Mouse (Mus musculus) small intestine, adult 2 months (tissue): Measurements from ENCODE around the gene Tcl1b3. TPM values are rescaled to one million over a fixed set of nuclear protein-coding genes. Genes with fewer than 3 reads are reported as not detected.

Experiments
- H3K27ac ChIP-seq: fragments of 200-500 bp; 2 replicates; pipeline ENCODE4 v1.5.1; 2012; ENCODE audit warnings: low read depth, low read length, control low read depth, inconsistent platforms; ENCODE audit not compliant: insufficient read depth
- H3K27me3 ChIP-seq: fragments of 200-500 bp; 2 replicates; pipeline ENCODE4 v1.6.1; 2012; ENCODE audit warnings: mild to moderate bottlenecking, moderate library complexity, low read length, inconsistent platforms; ENCODE audit not compliant: control insufficient read depth, insufficient read depth
- H3K36me3 ChIP-seq: fragments of 200-500 bp; 2 replicates; pipeline ENCODE4 v1.6.1; 2012; ENCODE audit warnings: mild to moderate bottlenecking, low read length, control low read depth, inconsistent platforms; ENCODE audit not compliant: control insufficient read depth, insufficient read depth
- H3K4me1 ChIP-seq: fragments of 200-500 bp; 2 replicates; pipeline ENCODE4 v1.6.1; 2012; ENCODE audit warnings: low read length, inconsistent platforms, mixed read lengths; ENCODE audit not compliant: control insufficient read depth, insufficient read depth, insufficient read length
- H3K4me3 ChIP-seq: fragments of 200-500 bp; 2 replicates; pipeline ENCODE4 v1.5.1; 2012; ENCODE audit warnings: low read depth, mild to moderate bottlenecking, control low read depth, inconsistent platforms, low read length, moderate library complexity
- CTCF ChIP-seq: fragments of 200-500 bp; IDR thresholded peaks from 2 replicates; pipeline ENCODE4 v1.5.1; 2012; ENCODE audit warnings: low read depth, mild to moderate bottlenecking, control low read depth, inconsistent platforms, low read length, moderate library complexity, mixed read lengths; ENCODE audit not compliant: insufficient replicate concordance, insufficient read length; ENCODE audit errors: extremely low read depth
- POLR2A ChIP-seq: fragments of 200-500 bp; IDR thresholded peaks from 2 replicates; pipeline ENCODE4 v1.6.1; 2012; ENCODE audit warnings: low read depth, mild to moderate bottlenecking, control low read depth, inconsistent platforms, low read length, moderate library complexity
- WGBS: fragments of 180-500 bp; shearing (Covaris S2); methylation state at CpG from one replicate; pipeline ENCODE4 v1.1.7; 2018; 5-methylcytosine and 5-hydroxymethylcytosine counted together
- polyA plus RNA-seq: library from polyadenylated mRNA; depleted of rRNA; stranded (reverse); fragments of >200 nt; gene quantifications from 2 replicates; pipeline ENCODE4 v1.2.3, GENCODE M21; 2012

The Tcl1b3 gene
- polyA plus RNA-seq, 1 experiment: not detected

DNA sequence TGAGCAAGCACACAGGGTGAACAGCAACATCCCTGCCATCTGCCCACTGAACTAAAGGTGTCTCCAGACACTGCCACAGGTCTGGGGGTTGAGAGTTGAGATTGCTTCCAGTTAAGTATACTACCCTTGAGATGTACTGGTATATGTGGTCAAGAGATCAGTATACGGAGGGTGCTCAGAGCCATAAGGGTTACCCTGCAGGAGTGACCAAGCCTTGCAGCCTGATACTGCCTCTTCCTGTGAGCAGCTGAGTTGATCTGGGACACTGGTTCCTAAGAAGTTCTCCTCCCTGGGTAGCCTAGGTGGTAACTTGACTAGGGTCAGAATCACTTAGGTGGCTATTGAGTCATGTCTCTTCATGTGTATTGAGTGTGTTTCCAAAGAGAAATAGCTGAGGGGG is 17.6 kb downstream of the Tcl1b3 start:
- Histone ChIP-seq H3K27me3 (no peaks in the 10 kb centered on the region), H3K36me3 (no peaks in the 10 kb centered on the region), H3K27ac (no peak overlapping the region), H3K4me3 (no peak overlapping the region), H3K4me1 (no peaks in the 10 kb centered on the region)
- TF ChIP-seq POLR2A (no peak), CTCF (no peak)
- 85% methylated on average over 1 of the region's 1 CpGs for WGBS

DNA sequence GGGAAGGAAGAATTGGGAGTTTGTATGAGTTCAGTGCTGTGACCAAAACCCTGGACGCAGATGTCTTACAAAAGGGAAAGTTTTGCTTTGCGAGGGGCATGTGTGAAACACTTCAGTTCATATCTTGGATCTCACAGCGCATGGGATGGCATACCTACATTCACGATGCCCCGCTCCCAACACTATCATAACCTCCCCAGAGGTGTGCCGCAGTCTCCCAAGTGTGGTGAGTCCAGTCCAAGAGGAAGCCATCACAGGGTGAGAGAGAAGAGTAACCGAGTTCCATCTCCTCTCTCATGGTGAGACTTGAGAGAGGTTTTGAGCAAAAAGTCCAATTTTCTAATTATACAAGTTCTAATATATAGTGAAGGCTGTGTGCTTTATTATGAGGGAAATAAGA is 18.4 kb downstream of the Tcl1b3 start:
- no peaks in the 10 kb centered on the region for H3K36me3 ChIP-seq
- H3K27me3 ChIP-seq: no peaks in the 10 kb centered on the region
- 91% methylated on average over 7 of the region's 7 CpGs for WGBS
- H3K4me3 ChIP-seq: no peak overlapping the region
- no peaks in the 10 kb centered on the region for H3K4me1 ChIP-seq
- TF ChIP-seq CTCF (no peak), POLR2A (no peak)
- H3K27ac ChIP-seq: no peak overlapping the region

DNA sequence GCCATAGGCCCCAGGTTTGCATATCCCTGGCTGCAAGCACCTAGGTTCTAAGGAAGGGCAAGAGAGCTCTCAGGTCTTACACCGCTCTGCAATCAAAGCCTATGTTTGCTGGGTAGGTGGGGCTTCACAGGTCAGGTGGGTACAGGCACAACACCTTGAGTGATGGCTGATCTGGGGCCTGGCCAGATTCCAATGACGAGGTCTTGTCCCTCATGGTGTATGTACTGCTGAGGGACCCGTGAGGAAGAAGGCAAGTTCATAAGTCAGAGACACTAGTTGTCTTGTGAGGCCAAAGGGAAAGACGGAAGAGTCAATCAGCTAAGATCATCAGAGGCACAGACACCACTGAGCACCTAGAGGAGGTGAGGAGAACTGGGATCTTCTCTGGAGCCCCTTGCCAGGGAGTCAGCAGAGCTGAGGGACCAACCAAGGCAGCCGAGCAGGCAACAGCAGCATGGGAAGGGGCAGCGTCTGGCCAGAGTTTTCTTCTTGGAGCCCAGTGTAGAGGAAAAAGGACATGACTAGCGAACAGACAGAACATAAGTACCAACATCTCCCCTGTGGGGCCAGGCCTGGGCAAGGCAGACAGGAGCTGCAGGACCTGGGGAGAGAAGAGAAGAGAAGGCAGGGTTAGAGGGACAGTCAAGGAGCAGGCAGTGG is 26.4 kb downstream of the Tcl1b3 start:
- Histone ChIP-seq H3K4me1 (no peaks in the 10 kb centered on the region), H3K27me3 (no peaks in the 10 kb centered on the region), H3K27ac (no peak overlapping the region), H3K4me3 (no peak overlapping the region), H3K36me3 (no peaks in the 10 kb centered on the region)
- WGBS: 75% methylated on average over 7 of the region's 7 CpGs
- no peak for TF ChIP-seq CTCF
- no peak for TF ChIP-seq POLR2A

DNA sequence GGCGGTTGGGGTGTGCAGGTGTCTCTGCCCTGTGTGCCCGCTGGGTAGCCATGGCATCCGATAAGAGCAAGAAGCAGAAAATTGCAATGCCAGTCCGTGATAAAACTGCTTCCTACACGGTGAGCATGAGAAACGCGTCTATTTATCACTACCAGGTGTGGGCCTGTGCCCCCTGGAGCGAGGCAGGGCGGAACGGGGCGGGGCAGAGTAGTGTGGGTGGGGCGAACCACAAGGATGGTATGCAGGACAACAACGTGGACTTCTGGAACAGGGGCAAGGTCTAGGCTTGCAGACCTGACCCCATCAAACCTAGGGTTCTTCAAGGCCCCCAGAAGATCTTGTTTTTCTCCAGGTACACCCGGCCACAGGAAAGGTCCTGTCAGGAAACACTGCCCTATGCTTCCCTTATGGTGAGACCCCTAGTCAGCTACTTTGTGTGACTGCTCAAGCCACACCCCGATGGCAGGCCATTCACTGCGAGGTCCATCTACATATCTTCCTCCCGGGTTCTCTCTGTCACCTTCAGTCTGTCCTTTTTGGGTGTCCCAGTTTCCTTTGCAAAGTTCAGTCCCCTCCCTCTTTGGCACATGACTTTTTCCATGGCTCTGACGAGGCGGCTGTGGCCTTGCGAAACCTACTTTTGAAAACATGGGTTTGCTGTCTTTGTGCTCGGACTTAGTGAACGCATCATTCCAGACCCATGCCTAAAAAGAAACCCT is 31.9 kb downstream of the Tcl1b3 start, which contains the start of gene Tcl1:
Gene Tcl1, minus strand, starts transcription at position 193 of the 719 bp plus-strand sequence.
- no peak for TF ChIP-seq CTCF
- no peak for TF ChIP-seq POLR2A
- no peak within 1 kb of the TSS for H3K27ac ChIP-seq
- no peak within 1 kb of the TSS for H3K4me3 ChIP-seq
- H3K27me3 ChIP-seq: no peaks in the 10 kb centered on the region
- H3K4me1 ChIP-seq: no peaks in the 10 kb centered on the region
- H3K36me3 ChIP-seq: no peaks in the 10 kb centered on the region
- 81% methylated on average over 22 of the region's 22 CpGs for WGBS

DNA sequence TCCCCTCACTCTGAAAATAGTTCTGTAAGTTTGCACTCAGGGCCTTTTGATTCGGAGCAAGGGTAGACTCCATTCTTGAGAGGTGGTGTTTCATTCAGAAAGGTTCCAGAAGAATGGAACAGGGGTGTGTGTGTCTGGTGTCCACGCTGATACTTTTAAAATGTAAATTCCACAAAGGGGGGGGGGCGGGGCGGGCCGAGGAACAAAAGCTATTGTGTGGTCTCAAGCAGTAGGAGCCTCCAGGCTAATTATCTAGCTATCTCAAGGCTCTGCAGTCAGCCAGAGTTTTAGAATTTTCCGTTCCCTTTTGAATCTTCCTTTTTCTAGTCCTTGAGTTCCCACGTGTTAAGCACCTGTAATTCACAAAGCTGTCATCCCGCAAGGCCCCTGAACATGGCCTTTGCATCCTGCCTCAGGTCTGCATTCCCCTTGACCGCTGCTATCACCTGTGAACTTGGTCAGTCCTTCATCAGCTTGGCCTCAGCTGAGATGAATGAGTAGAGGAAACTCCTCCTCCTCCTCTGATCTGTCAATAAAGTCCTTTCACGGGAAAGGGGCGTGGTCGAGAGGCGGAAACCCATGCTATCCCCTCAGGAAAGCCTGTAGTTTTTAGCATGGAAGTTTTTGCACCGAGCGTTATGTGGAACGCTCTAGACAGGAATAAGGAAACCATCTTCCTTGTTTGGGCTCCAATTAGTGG is 33.9 kb downstream of the Tcl1b3 start:
- Histone ChIP-seq H3K36me3 (no peaks in the 10 kb centered on the region), H3K27ac (no peak overlapping the region), H3K4me1 (no peaks in the 10 kb centered on the region), H3K4me3 (no peak overlapping the region), H3K27me3 (no peaks in the 10 kb centered on the region)
- 47% methylated on average over 16 of the region's 16 CpGs for WGBS
- no peak for TF ChIP-seq CTCF
- TF ChIP-seq POLR2A: no peak

DNA sequence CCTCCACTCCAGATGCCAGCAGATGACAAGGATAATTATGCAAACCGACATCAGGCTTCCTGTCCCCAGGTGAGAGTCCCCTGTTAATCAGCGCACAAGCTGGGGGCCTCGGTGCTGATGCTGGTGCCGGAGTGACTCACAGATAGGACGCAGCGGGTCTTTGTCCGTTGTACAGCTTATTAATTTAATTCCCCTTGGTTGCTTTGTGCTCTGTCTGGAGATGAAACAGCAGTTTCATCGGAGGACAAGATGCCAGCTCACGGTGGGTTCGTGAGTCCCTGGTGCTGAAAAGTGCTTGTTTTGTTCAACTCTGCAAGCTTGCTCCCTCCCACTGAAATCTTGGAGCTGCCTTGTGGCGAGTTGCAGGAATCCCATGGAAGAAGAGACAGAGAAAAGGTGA is 43.5 kb downstream of the Tcl1b3 start:
- H3K27me3 ChIP-seq: no peaks in the 10 kb centered on the region
- WGBS: 71% methylated on average over 11 of the region's 11 CpGs
- no peak overlapping the region for H3K27ac ChIP-seq
- TF ChIP-seq CTCF (no peak), POLR2A (no peak)
- H3K4me3 ChIP-seq: no peak overlapping the region
- H3K36me3 ChIP-seq: no peaks in the 10 kb centered on the region
- no peaks in the 10 kb centered on the region for H3K4me1 ChIP-seq

DNA sequence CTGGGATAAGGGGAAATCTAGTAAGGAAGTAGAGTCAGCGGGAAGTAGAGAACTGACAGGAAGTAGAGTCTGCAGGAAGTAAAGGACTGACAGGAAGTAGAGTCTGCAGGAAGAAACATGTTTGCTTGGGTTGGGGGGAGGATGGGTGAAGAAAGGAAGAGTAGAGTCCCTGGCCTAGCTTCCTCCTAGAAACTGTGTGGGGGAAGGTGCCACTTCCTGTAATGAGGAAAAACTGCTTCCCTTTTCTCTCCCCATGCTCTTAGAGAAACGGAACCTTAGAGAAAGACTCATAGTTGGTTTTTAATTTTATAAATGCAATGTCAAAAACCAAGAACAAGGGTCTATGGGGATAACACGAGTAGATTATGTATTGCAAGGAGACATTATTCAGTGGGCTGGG is 44.2 kb downstream of the Tcl1b3 start:
- TF ChIP-seq POLR2A (no peak), CTCF (no peak)
- 60% methylated on average over 3 of the region's 3 CpGs for WGBS
- H3K27me3 ChIP-seq: no peaks in the 10 kb centered on the region
- H3K36me3 ChIP-seq: no peaks in the 10 kb centered on the region
- H3K4me1 ChIP-seq: no peaks in the 10 kb centered on the region
- no peak overlapping the region for H3K4me3 ChIP-seq
- H3K27ac ChIP-seq: no peak overlapping the region
